Mouse (Mus musculus): ENCODE results near the gene Dpf2.
"Not testable (repeated sequence)": the region's sequence is repeated elsewhere in the genome, so short reads cannot be mapped to it uniquely, and the experiment has no call there.

Dpf2 gene

DNA sequence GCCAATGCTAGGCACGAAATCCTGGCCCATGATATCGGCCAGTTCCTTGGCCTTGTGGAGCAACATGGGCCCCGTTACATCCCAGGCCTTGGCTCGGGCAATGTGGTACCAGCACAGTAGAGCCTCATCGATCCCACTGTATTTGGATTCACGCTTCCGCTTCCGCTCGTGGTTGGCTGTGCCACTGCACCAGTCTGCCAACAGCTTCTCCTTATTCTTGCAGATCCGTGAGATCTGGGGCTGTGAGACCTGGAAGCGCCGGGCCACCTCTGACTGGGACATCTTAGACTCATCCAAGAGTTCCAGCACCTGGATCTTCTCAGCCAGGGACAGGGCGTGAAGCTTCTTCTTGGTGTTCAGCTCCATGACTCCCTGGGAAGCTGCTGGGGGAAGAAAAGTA is 20.1 kb downstream of the Dpf2 start:
- in situ Hi-C loops (cut with MboI), result no loop called here

DNA sequence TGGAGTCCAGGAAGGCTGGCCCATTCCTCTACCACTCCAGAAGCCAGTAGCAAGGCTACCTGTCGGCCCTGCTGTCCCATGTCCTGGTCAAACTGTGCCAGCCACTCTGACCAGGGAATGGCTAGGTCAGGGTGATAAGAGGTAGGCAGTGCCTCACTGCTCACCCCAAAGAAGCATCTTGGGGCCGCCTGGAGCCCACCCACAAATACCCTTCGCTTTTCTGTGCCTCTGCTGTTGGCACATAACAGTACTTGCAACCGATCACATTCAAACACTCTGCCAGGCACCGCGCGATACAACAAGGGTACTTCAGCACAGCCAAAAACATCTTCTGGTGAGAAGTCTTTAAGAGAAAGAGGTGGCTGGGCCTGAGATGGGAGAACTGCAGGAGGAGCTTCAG is 20.5 kb downstream of the Dpf2 start:
- in situ Hi-C loops (cut with MboI), result no loop called here

DNA sequence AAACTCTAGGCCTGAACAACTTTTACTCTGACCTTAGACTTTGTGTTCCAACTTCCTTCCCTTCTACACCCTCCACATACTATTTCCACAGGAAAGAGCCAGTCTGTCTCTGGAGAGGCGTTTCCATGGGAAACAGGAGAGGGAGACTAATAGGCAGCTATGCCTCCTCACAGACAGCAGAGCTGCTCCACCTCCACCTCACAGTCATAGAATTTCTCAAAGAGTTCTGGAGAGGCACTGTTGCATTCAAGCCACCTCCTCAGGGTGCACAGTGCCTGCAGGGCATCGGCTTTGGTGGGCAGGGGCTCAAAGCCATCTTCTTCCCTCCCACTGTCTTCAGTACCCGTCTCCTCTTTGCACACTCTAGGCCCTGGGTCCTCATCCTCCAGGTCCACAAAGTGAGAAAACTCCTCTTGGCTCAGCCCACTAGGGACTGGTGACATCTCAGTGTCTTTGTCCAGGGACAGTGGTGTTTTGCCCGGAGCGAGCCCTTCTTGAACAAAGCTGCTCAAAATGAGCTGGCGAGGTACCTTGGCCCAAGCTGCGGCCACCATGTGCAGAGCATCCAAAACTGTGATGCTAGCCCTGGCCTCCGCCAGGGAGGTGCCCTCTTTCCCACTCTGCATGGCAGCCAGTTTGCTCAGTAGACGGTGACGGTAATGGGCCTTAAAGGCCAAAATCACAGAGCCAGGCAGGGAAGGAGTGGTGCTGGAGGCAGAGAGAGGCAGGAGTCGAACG is 21.1 kb downstream of the Dpf2 start:
- in situ Hi-C loops (cut with MboI), result no loop called here

DNA sequence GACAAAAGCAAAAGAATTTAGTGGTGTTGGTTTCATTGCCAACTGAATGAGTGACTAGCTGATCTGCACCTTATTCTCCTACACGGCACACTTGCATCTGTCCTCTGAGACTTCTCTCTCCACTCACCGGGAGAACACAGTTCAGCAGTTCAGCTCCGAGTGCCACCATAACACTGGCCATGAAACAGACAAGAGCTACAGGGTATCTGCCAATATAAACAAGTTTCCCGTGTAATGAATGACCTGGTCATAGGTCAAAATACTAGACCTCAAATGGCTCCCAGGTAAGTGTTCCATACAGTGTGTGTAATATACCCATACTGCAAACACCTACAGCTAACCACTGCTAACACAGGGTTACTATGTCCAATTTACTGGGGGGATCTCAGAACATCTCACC is 23.6 kb downstream of the Dpf2 start:
- in situ Hi-C loops (cut with MboI), result no loop called here

DNA sequence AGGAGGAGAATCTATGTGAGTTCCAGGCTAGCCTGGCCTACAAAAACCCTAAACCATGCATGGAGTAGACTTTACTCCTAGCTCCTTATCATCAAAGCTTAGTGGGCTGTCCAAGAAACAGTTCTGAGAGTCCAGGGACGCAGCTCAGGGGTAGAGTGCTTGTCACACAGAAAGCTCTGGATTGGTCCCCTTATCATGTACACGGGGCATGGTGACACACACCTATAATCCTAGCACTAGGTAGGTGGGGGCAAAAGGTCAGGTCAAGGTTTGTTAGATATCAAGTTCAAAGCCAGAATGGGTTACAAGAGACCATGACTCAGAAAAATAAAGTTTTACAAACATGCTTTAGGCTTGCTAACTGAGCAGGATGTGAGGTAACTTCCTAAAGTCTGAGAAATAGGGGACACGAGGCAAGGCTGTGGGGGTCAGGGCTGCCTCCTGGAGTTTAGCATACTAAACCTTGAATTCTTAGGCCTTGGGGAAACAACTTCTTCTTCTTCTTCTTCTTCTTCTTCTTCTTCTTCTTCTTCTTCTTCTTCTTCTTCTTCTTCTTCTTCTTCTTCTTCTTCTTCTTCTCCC is 25.5 kb downstream of the Dpf2 start:
- in situ Hi-C loops (cut with MboI), result no loop called here

DNA sequence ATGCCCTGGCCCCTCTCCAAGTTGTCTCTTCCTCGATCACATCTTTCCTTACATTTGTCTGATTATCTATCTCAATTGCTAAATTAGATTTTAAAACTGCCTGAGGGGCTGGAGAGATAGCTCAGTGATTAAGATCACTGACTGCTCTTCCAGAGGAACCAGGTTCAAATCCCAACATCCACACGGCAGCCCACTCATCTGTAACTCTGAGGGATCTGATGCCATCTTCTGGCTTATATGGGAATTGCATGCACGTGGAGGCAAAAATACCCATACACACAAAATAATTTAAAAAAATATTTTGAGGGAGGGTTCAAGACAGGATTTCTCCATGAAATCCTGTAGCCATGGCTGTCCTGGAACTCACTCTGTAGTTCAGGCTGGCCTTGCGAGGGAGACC is 27.0 kb downstream of the Dpf2 start:
- in situ Hi-C loops (cut with MboI), result no loop called here

DNA sequence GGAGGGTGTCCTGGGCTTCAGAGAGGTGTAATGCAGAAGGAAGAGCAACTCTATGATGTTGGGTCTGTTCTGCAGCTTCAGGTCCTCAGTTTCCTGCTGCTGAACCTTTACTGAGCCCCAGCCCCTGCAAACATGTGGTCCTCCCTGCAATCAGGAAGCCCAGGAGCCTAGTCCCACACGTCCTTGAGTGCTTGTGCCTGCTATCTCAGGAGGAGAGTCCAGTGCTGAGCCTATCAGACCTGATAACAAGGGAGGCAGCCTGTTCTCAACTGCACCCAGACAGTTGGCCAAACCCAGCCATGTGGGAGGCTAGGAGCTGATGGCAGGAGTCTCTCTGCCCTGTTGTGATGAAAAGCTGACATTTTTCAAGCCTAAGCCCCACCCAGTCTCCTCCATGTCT is 28.9 kb downstream of the Dpf2 start:
- in situ Hi-C loops (cut with MboI), result no loop called here

DNA sequence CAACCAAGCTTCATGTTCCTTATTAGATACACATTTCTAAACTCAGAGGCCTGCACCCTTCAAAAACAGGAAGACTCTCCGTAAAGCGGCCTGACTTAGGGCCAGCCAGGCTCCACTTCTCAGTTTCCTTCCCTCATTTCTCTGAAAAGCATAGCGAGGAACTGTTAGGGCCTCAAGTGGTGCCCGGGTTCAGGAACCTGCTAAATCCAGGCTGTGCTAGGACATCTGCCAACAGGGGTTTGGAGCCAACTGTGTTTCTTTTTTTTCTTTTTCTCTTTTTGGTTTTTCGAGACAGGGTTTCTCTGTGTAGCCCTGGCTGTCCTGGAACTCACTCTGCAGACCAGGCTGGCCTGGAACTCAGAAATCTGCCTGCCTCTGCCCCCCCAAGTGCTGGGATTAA is 30.7 kb downstream of the Dpf2 start:
- in situ Hi-C loops (cut with MboI), result not testable (repeated sequence)

DNA sequence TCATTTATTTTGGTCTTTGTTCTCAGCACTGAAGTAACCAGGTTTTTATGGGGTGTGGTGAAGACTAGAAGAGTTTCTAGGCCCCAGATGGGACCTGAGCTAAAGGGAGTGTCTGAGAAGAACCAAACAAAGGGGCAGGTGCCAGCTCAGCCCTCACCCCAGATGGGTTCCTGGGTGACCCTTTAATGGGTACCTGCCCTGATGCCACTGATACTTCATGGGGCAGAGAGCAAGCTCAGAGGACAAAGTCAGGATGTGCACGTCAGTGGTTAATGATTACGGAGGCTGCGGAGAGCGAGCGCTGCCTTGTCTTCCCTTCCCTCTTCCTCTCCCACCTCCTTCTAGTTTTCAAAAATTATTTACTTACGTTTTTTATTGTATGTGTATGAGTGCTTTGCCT is 31.7 kb downstream of the Dpf2 start:
- in situ Hi-C loops (cut with MboI), result no loop called here

DNA sequence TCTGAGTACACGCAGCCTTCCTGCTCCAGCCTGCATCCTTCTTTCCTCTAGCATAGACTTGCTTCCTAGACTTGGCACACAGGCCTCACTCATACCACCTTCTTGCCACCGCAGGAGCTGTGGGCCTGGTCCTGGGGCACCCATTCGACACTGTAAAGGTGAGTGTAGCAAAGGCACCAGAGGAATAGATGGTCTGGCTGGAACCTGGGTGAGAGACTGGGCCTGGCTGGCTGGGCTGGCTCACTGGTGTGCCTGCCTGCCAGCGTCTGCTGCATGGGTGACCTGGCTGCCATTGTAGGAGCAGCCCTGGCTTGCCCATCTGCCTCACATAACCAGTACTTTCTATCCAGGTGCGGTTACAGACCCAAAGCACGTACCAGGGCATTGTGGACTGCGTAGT is 33.1 kb downstream of the Dpf2 start:
- in situ Hi-C loops (cut with MboI), result no loop called here

DNA sequence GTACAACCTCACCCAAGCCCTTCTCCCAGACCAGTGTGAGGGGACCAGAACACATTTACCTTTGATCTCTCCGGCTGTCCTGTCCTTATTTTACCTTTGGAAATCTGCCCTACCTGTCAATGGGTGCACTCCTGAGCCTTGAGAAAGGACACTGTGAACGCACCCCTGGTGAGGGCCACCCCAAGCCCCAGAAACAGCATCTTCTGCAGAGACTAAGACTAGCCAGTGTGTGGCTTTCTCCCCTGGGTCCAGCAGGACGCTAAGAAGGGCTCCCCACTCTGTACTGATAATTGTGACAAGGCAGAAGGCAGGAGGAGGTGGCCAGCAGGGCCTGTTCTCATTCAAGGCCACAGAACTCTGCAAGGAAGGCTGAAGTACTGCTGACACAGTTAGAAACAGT is 33.9 kb downstream of the Dpf2 start:
- in situ Hi-C loops (cut with MboI), result no loop called here

DNA sequence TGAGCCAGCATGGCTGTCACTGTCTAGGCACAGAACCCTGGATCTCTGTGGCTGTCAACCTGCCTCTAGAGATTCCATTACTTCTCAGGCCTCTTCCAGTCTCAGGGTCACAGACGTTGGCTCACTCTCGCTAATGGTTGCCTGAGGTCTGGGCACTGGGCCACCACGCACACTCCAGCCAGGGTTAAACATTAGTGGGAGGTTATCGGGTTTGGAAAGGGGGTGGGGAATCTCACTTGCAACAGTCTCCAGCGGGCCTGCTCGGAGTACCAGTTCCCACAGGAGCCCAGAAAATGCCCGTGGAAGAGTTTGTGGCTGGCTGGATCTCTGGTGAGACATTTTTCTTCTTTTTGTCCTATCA is 34.5 kb downstream of the Dpf2 start:
- in situ Hi-C loops (cut with MboI), result no loop called here

DNA sequence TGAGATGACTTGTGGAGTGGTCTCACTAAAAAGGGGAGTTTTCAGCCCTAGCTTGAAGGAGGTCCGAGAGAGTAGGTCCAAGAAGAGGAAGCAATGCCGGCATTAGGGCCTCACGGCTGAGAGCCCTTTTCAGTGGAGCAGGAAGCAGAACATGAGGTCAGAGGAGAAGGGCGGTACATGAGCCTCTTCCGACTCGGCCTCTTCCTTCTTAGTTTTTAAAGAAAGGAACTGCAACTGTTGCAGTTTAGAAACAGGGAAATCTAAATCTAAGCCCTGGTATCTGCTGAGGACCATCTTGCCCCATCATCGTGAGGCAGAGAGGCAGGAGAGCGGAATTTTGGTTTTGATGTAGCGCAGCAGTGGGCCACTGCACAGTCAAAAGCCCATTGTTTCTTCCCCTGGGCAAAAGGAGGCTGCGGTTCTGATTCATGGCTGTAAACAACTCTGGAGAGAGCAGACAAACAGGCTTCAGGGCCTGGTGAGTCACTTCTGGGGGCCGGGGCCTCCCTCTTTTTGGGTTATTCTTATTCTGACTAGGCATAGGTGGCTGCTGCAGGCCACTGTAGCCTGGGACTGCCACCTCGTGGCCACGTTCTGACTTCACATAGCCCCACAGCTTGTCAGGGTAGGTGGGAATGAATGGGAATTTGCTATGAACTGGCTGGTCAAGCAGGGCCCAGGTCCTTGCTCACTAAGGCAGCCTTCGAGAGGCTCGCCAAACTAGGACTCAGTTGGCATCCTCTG is 35.0 kb downstream of the Dpf2 start, which contains the start of gene Slc25a45:
TSS of gene Slc25a45 (plus strand) at position 191 of the 744 bp plus-strand sequence.
- in situ Hi-C loops (cut with MboI), result no loop called here

DNA sequence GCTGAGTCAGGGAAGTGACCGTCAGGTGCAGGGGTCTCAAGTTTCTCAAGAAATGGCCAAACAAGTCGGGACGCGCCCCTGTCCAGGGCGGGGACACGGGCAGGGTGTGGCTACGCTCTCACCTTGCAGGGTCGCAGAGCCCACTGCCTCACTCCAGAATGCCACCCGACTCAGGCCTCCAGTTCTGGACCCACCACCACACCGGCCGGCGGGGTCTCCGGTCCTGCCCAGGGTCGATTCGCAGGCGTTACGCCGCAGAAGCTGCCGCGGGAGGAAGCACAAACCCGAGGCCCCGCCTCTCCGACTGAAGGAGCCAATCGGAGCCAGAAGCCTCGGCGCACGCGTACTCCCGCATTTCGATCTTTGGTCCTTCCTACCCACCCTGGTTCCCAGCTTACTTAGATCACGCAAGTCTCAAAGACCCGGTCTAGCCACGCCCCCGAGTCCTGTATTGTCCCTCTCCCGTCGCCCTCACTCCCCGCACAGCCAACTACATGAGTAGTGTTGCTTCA is 37.8 kb downstream of the Dpf2 start, which contains the start of gene Frmd8:
TSS of gene Frmd8 (minus strand) at position 306 of the 512 bp plus-strand sequence.
- in situ Hi-C loops (cut with MboI), result no loop called here

DNA sequence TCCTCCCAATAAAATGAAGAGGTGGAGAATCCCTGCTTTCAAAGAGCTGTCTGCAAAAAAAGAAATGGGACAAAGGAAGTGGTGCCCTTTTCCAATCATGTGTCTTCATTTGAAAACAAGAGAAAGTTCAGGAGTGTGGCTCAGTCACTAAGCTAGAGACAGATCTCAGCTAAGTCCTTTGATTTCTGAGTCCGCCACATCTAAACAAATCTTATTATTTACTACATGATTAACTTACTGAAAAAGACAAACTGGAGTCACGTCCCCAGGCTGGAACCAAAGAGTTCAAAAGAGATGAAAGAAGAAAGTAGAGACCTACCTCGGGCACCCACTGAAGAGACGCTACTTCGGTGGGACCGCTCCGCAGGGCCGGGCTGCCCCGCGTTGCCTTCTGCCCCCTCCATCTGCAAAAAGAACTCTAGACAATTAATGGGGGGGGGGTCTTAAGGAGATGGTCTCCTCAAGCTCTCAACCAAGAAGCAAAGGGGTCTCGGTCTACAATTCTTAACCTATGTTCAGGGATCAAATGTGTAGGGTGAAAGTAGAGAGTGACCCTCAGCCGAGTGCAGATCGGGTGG is 38.3 kb downstream of the Dpf2 start:
- in situ Hi-C loops (cut with MboI), result no loop called here

DNA sequence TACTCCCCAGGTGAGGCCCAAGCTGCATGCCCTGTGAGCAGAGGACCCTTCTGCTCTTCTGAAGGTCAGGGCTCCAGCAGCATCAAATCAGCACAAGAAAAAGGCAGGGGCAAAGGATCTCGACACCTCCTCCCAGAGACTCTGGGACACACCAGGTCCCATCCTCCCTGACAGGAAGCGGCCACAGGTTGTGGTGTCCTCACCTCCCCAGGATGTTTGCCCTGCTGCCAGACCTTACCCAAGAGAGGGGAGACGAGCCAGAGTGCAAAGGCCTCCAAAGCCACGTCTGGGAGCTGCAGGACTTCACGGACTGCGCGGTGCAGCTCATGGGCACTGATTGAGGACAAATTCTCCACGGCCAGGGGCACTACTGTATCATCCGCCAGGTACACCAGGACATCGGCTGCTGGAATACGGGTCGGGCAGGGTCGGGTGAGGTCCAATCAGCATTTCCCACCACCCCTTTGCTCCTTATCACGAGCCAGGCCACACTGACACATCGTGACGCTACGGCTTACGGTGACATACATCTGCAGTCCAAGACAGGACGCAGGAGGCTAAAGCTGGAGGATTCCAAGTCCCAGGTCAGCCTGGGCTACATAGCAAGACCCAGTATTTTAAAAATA is 39.8 kb downstream of the Dpf2 start:
- in situ Hi-C loops (cut with MboI), result no loop called here

DNA sequence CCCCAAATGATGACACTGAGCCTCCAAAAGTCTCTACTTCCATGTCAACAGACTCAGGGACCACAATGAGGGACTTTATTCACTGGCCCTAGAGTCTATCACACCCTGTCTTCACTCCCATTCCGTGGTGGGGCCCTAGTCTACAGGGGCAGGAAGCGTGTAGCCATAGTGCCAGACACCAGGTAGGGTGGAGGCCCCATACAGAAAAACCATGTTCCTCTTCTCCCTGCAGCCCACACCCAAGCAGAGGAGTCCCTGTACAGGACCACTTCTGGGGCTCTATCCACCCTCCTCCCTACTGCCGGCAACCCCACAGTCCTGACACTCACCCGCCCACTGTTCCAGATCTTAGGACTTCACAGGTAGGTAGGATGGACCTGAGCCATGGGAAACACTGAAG is 40.3 kb downstream of the Dpf2 start:
- in situ Hi-C loops (cut with MboI), result no loop called here

DNA sequence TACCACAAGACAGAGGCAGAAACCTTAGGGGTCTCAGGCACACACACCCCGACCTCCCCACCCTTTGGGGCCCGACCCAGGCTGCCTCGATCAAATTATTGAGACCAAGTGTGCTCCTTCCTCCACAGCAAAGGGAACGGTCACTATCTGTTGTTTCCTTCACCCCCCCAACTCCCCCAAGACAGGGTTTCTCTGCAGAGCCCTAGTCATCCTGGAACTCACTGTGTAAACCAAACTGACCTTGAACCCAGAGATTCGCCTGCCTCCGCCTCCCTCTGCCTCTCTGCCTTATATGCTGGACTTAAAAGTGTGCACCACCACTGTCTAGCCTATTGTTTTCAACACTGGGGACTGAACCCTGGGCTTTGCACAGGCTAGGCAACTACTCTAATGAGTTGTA is 41.1 kb downstream of the Dpf2 start:
- in situ Hi-C loops (cut with MboI), result no loop called here

DNA sequence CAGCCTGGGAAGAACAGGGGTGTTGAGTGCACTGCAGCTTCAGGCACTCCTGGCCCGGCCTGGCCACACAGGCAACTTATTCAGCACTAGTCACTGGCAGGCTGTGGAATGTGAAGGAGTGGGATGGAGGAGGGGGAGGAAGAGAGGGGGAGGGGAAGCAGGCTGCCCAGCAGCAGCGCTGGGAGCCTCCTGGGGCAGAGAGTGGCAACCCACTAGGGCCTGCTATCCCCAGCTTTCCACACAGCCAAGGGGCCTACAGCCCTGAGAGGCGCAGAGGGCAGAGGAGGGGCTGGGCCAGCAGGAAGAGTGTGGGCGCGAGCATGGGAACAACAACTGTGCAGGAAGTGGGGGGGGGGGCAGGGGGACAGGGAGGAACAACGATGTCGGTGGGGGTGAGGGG is 41.5 kb downstream of the Dpf2 start:
- in situ Hi-C loops (cut with MboI), result no loop called here

DNA sequence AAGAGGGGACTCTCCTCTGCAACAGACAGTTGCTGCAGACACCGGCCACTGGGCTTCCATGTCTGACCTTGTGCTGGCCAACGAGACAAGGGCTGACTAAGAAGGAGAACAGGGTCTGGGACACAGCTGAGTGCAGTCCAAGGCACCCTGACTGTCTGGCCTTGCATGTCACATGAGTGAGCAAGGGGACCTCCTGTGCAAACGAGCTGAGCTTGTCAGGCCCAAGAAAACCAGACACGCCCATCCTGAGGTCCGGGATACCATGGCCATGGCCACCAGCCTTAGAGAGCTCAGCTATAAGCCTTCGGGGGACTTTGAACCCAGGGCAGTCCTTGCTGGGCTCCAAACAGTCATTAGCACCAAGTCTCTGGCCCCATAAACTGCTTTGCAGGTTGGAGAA is 44.7 kb downstream of the Dpf2 start:
- in situ Hi-C loops (cut with MboI), result no loop called here

DNA sequence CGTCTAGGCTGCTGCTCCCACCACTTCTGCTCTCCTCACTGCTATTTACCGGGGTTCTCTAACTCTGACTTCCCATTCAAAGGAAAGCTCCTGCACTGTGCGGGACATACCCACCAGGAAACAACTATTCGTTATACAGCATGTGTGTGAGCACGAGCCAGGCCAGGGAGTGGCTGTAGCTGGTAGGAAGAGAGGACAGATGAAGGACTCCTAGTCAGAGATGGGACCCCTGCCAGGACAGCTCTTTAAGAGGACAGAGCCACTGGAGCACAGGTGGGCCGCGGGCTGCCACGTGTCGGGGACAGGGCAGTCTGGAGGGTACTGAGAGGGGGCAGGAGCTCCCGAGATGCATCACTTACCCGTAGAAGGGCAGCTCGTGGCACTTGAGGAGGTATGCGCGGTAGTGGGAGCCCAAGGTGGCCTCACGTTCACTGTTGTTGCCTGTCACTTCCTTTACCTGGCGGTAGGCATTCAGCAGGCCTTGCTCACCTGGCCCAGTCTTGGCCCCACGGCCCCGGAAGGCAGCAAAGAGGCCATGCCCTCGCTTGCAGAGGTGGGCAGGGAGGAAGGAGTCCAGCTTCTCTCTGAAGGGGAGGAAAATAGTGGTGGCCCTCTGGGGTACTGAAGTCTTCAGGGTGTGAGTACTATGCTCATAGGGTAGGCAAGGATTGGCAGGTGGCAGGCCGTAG is 48.0 kb downstream of the Dpf2 start:
- in situ Hi-C loops (cut with MboI), result no loop called here

DNA sequence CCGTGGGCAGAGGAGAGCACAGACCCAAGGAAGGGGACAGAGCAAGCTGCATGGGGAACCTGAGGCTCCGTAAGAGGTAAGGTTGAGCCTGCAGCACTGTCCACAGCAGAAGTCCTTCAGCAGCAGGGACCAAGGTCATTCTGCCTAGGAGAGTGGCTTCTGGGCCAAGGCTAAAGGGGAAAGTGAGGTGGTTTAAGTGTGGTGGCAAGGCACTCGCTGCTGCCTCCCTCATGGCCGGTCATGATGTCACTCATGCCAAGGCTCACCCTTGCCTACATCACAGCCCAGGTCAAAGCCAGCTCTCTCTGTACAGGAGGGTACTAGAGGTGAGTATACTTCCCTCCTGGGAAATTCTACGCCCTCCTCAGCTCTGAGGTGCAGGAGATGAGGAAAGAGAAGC is 49.0 kb downstream of the Dpf2 start:
- in situ Hi-C loops (cut with MboI), result no loop called here

Data from mature B cell (primary cell).